Mouse (Mus musculus) embryonic fibroblast, embryonic 13.5 days (primary cell): ENCODE results near the gene Tbc1d14.

Experiments
- CTCF ChIP-seq: IDR thresholded peaks from 2 replicates; pipeline ENCODE4 v1.5.1; 2011; ENCODE audit warnings: mild to moderate bottlenecking, control low read depth, low read length, moderate library complexity, borderline replicate concordance; ENCODE audit not compliant: insufficient read depth
- POLR2A ChIP-seq: IDR thresholded peaks from 2 replicates; pipeline ENCODE4 v1.6.1; 2011; ENCODE audit warnings: low read depth, mild to moderate bottlenecking, control low read depth, low read length, moderate library complexity

DNA sequence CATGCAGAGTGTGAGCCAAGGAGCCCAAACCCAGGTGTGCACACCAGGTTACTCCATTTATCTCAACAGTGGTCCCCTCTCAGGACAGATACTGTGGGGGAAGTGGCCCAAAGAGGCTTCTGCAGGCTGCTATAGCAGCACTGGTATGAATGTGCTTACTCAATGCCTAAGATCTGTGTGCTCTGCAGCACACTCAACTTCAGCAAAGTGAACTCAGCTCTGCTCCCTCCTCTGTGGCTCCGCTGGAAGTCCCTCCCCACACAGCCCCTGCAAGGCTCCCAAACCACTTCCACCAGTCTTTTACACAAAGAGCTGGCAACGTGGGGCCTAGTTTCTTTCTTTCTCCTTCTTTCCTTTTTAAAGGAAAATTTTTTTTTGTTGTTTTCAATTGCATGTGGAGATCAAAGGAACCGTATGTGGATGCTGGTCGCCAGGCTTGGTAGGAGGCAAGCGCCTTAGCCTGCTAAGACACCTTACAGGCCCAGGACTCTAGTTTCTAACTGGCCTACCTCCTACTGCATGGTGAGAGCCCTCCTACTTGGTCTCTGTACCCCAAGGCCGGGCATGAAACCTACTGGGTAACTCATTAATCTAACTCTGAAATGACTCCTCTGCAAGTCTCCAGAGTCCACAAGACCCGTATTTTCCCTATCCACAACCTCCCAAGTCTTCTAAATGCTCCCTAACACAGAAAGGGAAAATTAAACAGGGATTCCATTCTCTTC lies 35.3 kb downstream of the Tbc1d14 start:
- TF ChIP-seq CTCF (no peak), POLR2A (no peak)
